Comparison of ENCODE assay signal across 14 mouse cellular contexts in the genomic region with DNA sequence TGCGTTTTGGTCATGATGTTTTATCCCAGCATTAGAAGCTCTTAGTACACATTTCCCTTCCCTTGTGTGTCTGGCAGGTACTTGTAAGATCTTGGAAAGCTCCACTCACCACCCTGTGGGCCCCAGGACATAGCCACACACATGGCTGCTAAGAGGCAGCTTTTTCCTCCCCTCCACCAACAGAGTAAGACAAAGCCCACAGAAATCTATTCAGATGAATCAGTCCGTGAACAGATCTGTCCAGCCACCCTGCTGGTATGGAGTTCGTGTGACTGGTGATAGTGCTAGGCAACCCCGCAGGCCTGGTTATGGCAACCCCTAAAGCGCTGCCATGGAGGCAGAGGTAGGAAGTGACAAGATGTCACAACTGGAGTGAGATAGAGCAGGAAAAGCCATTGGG.
A peak's percentile ranks its signal among the peaks of the same experiment; 100 is the strongest.
DNase-seq lines count a peak whose midpoint lies in the region; ATAC-seq and TF ChIP-seq lines count a peak whose summit lies in the region.
"Had no signal": no experiment of that assay in that cellular context is flagged by ENCODE, and none has a peak within 500 bp of the region (broad histone marks: within the 10 kb centered on the region; RNA-seq: fewer than 3 reads in every experiment).

No protein-coding gene starts in this region.

- H3K36me3 ChIP-seq in forebrain, postnatal 0 days (ENCODE audit: insufficient read depth) = no peaks in the 10 kb centered on the region
- H3K36me3 ChIP-seq in limb, embryonic 10.5 days = no peaks in the 10 kb centered on the region
- H3K36me3 ChIP-seq: heart, embryonic 15.5 days had no signal

- intact Hi-C loops in gastrocnemius, adult 2 months (cut with DNase I) = no loop called here

- no peak overlapping the region for H3K27ac ChIP-seq in forebrain, postnatal 0 days (ENCODE audit: low read depth, low read length)
- 0 out of 2 replicates have a peak overlapping the region, but pooled peaks have one; percentile 10 for H3K27ac ChIP-seq in limb, embryonic 10.5 days
- H3K27ac ChIP-seq in gastrocnemius, adult 2 months = no peak overlapping the region
- H3K27ac ChIP-seq: heart, embryonic 15.5 days; kidney, postnatal 0 days had no signal

- TF ChIP-seq CTCF in brain, embryonic 14.5 days (IDR thresholded peaks at IDR 0.05; ENCODE audit: borderline replicate concordance, extremely low read depth, insufficient read depth, insufficient read length) = no peak
- no peak for TF ChIP-seq CTCF in forebrain, postnatal 0 days (IDR thresholded peaks at IDR 0.05; ENCODE audit: low read depth)
- no peak for TF ChIP-seq CTCF in gastrocnemius, adult 2 months (IDR thresholded peaks at IDR 0.05)

- peak; percentile 40; the same call in 1 of the 2 replicates for ATAC-seq in forebrain, postnatal 0 days

- no peak overlapping the region for H3K4me3 ChIP-seq in forebrain, postnatal 0 days (ENCODE audit: low read depth, low read length)
- no peak overlapping the region for H3K4me3 ChIP-seq in limb, embryonic 10.5 days
- H3K4me3 ChIP-seq in gastrocnemius, adult 2 months = no peak overlapping the region
- H3K4me3 ChIP-seq: heart, embryonic 15.5 days; megakaryocyte, embryonic 14.5 days had no signal

- H3K9me3 ChIP-seq in forebrain, postnatal 0 days (ENCODE audit: low read length) = no peaks in the 10 kb centered on the region
- no peaks in the 10 kb centered on the region for H3K9me3 ChIP-seq in limb, embryonic 10.5 days (replicated peaks)
- H3K9me3 ChIP-seq: heart, embryonic 15.5 days; megakaryocyte, embryonic 14.5 days had no signal

- H3K27me3 ChIP-seq in forebrain, postnatal 0 days (ENCODE audit: insufficient read depth, low read length) = no peaks in the 10 kb centered on the region
- no peaks in the 10 kb centered on the region for H3K27me3 ChIP-seq in limb, embryonic 10.5 days (ENCODE audit: low read depth, poor library complexity, severe bottlenecking)
- H3K27me3 ChIP-seq: CH12.LX; heart, embryonic 15.5 days; megakaryocyte, embryonic 14.5 days had no signal

- H3K4me2 ChIP-seq in forebrain, postnatal 0 days (ENCODE audit: low read depth) = no peak overlapping the region
- H3K4me2 ChIP-seq: heart, embryonic 15.5 days had no signal

- no peak for TF ChIP-seq POLR2A in brain, embryonic 14.5 days (IDR thresholded peaks at IDR 0.05; ENCODE audit: borderline replicate concordance, extremely low read depth, insufficient read depth, insufficient read length, poor library complexity, severe bottlenecking)

- peak; percentile 69 for DNase-seq in Muller cell, postnatal 12 days (ENCODE audit: inconsistent ontology term)
- DNase-seq in brain, embryonic 14.5 days (ENCODE audit: low read depth) = peak; percentile 71
- no peak for DNase-seq in forebrain, postnatal 0 days
- no peak for DNase-seq in limb, embryonic 10.5 days (ENCODE audit: low spot score)
- DNase-seq in urinary bladder, postnatal 14 days (ENCODE audit: low spot score) = no peak
- no peak for DNase-seq in testis, postnatal 10 days (ENCODE audit: low spot score)
- no peak for DNase-seq in spleen, postnatal 36 days (ENCODE audit: low spot score in 2 of 2)
- DNase-seq in gastrocnemius, adult 2 months = no peak
- DNase-seq: cerebellum, adult 18-20 months; thymus, postnatal 36 days had no signal

- H3K4me1 ChIP-seq in forebrain, postnatal 0 days (ENCODE audit: insufficient read depth) = no peaks in the 10 kb centered on the region; the same call in 1 of the 2 replicates
- H3K4me1 ChIP-seq in limb, embryonic 10.5 days = peaks cover 19% of the 10 kb centered on the region
- H3K4me1 ChIP-seq: heart, embryonic 15.5 days had no signal

- no peak overlapping the region for H3K9ac ChIP-seq in forebrain, postnatal 0 days
- H3K9ac ChIP-seq: heart, embryonic 15.5 days had no signal

- 29% methylated on average over 5 of the region's 5 CpGs for WGBS in forebrain, postnatal 0 days
- WGBS in limb, embryonic 10.5 days = 93% methylated on average over 5 of the region's 5 CpGs

Comparison
In these comparisons a context has a peak if more than half of its experiments do, and no peak if none do; other contexts are left out.
1. DNase-seq: peak in Muller cell, postnatal 12 days (single experiment) and brain, embryonic 14.5 days (single experiment); none in forebrain, postnatal 0 days (single experiment), limb, embryonic 10.5 days (single experiment), urinary bladder, postnatal 14 days (single experiment), testis, postnatal 10 days (single experiment), spleen, postnatal 36 days (0 of 2) and gastrocnemius, adult 2 months (single experiment).